Mouse (Mus musculus): Measurements from ENCODE around the gene Uhmk1. TPM values are rescaled to one million over a fixed set of nuclear protein-coding genes. Genes with fewer than 3 reads are reported as not detected.

Gene Uhmk1
- 16.0 and 16.1 TPM in 2 replicates for polyA plus RNA-seq (2012; rRNA removed; ENCODE audit: low replicate concordance)

GRCm38 (mm10) chr1:170214757-170215522 is at the start of gene Uhmk1:
Uhmk1 (minus strand) TSS chr1:170215397.

GRCm38 (mm10) chr1:170232688-170233087 is 17.5 kb upstream of the Uhmk1 start, which contains the start of gene Sh2d1b2:
Sh2d1b2 (plus strand) TSS chr1:170232749.

GRCm38 (mm10) chr1:170174814-170175332 is 40.3 kb downstream of the Uhmk1 start, which contains the start of gene Uap1:
Uap1 (minus strand) TSS chr1:170174957.

Other genes starting within 250 kb of the Uhmk1 start
- gene Hsd17b7, start 246.2 kb downstream of the Uhmk1 start, polyA plus RNA-seq (2012; rRNA removed; ENCODE audit: low replicate concordance), result 4.6 and 9.4 TPM in 2 replicates
- gene Ddr2, start 104.6 kb downstream of the Uhmk1 start, polyA plus RNA-seq (2012; rRNA removed; ENCODE audit: low replicate concordance), result 42.5 and 91.1 TPM in 2 replicates
- gene Uap1, start 40.4 kb downstream of the Uhmk1 start, polyA plus RNA-seq (2012; rRNA removed; ENCODE audit: low replicate concordance), result 24.8 and 45.5 TPM in 2 replicates
- gene Sh2d1b2, start 17.4 kb upstream of the Uhmk1 start, polyA plus RNA-seq (2012; rRNA removed; ENCODE audit: low replicate concordance), result 0.04 and 0.31 TPM in 2 replicates
- gene Sh2d1b1, start 61.9 kb upstream of the Uhmk1 start, polyA plus RNA-seq (2012; rRNA removed; ENCODE audit: low replicate concordance), result 0.26 and 1.3 TPM in 2 replicates
- gene Gm7694, start 90.9 kb upstream of the Uhmk1 start, polyA plus RNA-seq (2012; rRNA removed; ENCODE audit: low replicate concordance), result 8.6 and 8.8 TPM in 2 replicates
- gene Spata46, start 93.4 kb upstream of the Uhmk1 start, polyA plus RNA-seq (2012; rRNA removed; ENCODE audit: low replicate concordance), result not detected in 2 replicates